Mouse (Mus musculus): Measurements from ENCODE around the gene Rxfp2. TPM values are rescaled to one million over a fixed set of nuclear protein-coding genes. Genes with fewer than 3 reads are reported as not detected.

The Rxfp2 gene
- polyA plus RNA-seq (2021; fragmentation: Nextera tagmentation) = 0.25 and 0.41 TPM in 2 replicates
- long read RNA-seq, experiment 1 = 0 reads
- long read RNA-seq, experiment 2, partial matches to known transcripts = 2 of 2 reads
- long read RNA-seq, experiment 2, other reads (novel, unspliced or antisense) = 0 of 2 reads

DNA sequence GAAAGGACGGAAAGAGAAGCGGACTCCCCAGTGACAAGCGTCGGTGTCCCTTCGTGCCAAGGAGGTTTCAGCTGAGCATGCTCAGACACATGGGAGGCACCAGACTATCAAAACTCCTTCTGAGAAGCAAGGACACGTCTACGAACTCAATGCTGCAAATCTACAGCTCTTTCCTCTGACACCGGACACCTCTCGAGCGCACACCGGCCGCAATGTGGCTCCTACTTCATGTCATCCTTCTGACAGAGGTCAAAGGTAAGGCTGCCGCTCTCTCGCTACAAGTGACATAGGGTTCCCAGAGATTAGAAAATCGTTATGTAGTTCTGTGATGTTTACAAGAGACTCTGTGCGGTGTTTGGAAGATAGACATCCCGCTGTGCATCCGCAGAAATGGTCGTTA is at the start of gene Rxfp2:
Rxfp2 (plus strand) TSS at position 20 of the 400 bp plus-strand sequence.

DNA sequence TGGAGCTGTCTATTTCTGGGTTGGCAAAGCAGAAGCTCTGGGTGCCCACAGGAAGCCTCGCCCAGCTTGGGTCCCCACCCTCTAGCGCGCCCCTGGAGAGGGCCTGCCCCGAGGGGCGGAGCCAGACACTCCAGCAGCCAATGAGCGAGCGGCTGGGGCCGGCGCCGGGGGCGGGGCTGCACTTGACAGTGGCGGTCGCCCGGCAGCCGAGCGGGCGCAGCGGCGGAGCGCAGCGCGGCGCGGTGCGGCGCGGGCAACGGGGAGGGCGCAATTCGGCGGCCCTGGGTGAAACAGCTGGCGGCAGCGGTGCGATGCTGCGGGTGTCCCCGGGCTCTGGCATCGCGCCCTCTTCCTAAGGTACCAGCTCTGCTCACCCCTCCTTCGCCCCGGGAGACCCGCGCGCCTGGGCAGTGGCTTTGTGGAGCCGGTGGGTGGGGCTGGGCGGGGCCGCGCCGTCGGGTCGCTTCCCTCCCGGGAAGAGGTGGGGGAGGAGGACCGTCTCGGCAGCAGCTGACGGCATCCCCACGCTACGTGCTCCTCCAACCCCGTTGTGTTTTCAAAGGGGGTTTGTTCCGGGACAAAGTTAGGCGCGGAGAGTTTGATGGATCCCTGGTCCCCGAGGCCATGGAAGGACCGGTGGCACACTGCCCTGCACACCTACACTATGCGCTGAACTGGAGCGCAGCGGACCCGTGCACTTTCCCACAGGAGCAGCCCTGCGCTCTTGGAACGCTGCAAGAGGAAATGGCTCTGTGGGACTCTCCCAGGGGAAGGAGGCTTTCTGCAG is 100.2 kb downstream of the Rxfp2 start, which contains the start of gene Fry:
Fry (plus strand) TSS at position 191 of the 787 bp plus-strand sequence.

Other genes starting within 250 kb of the Rxfp2 start
- 82.6 and 84.4 TPM in 2 replicates for gene Fry, start 100.0 kb downstream of the Rxfp2 start, polyA plus RNA-seq (2021; fragmentation: Nextera tagmentation)

All from layer of hippocampus, adult 6 months (tissue).